Mouse (Mus musculus): ENCODE data around the gene Xxylt1. TPM values are rescaled to one million over a fixed set of nuclear protein-coding genes. Genes with fewer than 3 reads are reported as not detected.

Gene Xxylt1
- polyA plus RNA-seq, 1 experiment from 2014 or later = 14.3 TPM

GRCm38 (mm10) chr16:30932791-30933190 is 148.4 kb downstream of the Xxylt1 start:
- Histone ChIP-seq H3K27me3 (replicated peaks; ENCODE audit: control insufficient read depth, insufficient read depth, low read length) (no peaks in the 10 kb centered on the region), H3K27ac (ENCODE audit: low read depth, low read length) (no peak overlapping the region), H3K9me3 (ENCODE audit: control insufficient read depth) (no peaks in the 10 kb centered on the region), H3K4me3 (ENCODE audit: low read depth, low read length) (no peak overlapping the region), H3K4me2 (replicated peaks; ENCODE audit: low read depth) (no peak overlapping the region), H3K4me1 (replicated peaks; ENCODE audit: control insufficient read depth, insufficient read depth, low read length) (no peaks in the 10 kb centered on the region; the same call in 1 of the 2 replicates), H3K9ac (ENCODE audit: low read depth, low read length) (no peak overlapping the region), H3K36me3 (ENCODE audit: control insufficient read depth, insufficient read depth) (no peaks in the 10 kb centered on the region)
- WGBS = 66% methylated on average over 4 of the region's 4 CpGs
- no peak for ATAC-seq
- no peak for TF ChIP-seq CTCF (IDR thresholded peaks at IDR 0.05; ENCODE audit: low read depth)

- Histone ChIP-seq H3K27ac (ENCODE audit: low read depth, low read length) (no peak overlapping the region), H3K27me3 (replicated peaks; ENCODE audit: control insufficient read depth, insufficient read depth, low read length) (no peaks in the 10 kb centered on the region), H3K36me3 (ENCODE audit: control insufficient read depth, insufficient read depth) (no peaks in the 10 kb centered on the region), H3K4me1 (replicated peaks; ENCODE audit: control insufficient read depth, insufficient read depth, low read length) (no peaks in the 10 kb centered on the region; the same call in 1 of the 2 replicates), H3K9me3 (ENCODE audit: control insufficient read depth) (no peaks in the 10 kb centered on the region), H3K9ac (ENCODE audit: low read depth, low read length) (no peak overlapping the region), H3K4me3 (ENCODE audit: low read depth, low read length) (no peak overlapping the region), H3K4me2 (replicated peaks; ENCODE audit: low read depth) (no peak overlapping the region)
- TF ChIP-seq CTCF (IDR thresholded peaks at IDR 0.05; ENCODE audit: low read depth) = no peak
- WGBS = 86% methylated on average over 5 of the region's 5 CpGs
- ATAC-seq = no peak
Observed at GRCm38 (mm10) chr16:30932196-30932595, 149.0 kb downstream of the Xxylt1 start.

- H3K36me3 ChIP-seq (ENCODE audit: control insufficient read depth, insufficient read depth) = no peaks in the 10 kb centered on the region
- no peaks in the 10 kb centered on the region for H3K27me3 ChIP-seq (replicated peaks; ENCODE audit: control insufficient read depth, insufficient read depth, low read length)
- H3K27ac ChIP-seq (ENCODE audit: low read depth, low read length) = no peak overlapping the region
- no peak overlapping the region for H3K4me2 ChIP-seq (replicated peaks; ENCODE audit: low read depth)
- no peaks in the 10 kb centered on the region for H3K4me1 ChIP-seq (replicated peaks; ENCODE audit: control insufficient read depth, insufficient read depth, low read length)
- WGBS = 94% methylated on average over 3 of the region's 3 CpGs
- no peak for TF ChIP-seq CTCF (IDR thresholded peaks at IDR 0.05; ENCODE audit: low read depth)
- no peaks in the 10 kb centered on the region for H3K9me3 ChIP-seq (ENCODE audit: control insufficient read depth)
- no peak overlapping the region for H3K4me3 ChIP-seq (ENCODE audit: low read depth, low read length)
- no peak overlapping the region for H3K9ac ChIP-seq (ENCODE audit: low read depth, low read length)
- ATAC-seq = no peak
Observed at GRCm38 (mm10) chr16:30929165-30929564, 152.1 kb downstream of the Xxylt1 start.

DNA sequence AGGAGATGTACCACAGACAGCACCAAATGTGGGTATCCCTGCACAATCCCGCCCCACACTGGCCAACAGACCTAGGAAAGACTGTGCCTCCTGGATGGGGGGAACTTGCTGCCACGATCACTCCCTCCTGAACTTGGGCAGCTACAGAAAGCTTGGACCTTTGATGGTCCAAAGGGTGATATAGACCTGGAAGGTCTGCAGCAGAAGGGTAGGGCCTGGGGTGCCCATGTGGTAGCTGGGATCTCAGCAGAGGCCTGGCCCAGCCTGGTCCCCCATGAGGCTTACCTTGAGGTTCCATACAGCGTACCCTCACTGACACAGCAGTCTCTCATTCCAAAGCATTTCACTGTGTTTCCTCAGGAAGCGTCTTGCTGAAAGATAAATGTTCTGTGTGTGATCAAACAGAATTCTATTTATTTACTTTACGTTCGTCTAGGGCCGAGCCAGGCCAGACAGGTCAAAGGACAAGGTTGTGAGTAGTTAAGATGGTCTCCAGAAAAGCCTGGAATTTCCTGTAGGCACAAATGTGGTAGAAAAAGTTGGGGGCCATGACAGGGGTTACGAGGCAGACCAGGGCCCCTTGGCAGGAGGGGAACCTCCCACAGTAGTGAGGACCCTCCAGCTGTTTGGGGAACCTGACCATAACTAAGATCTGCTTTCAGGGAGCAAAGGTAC is 153.0 kb downstream of the Xxylt1 start:
- H3K4me1 ChIP-seq (replicated peaks; ENCODE audit: control insufficient read depth, insufficient read depth, low read length) = no peaks in the 10 kb centered on the region
- 53% methylated on average over 8 of the region's 8 CpGs for WGBS
- no peak overlapping the region for H3K4me3 ChIP-seq (ENCODE audit: low read depth, low read length)
- no peak for ATAC-seq
- no peak overlapping the region for H3K9ac ChIP-seq (ENCODE audit: low read depth, low read length)
- H3K4me2 ChIP-seq (replicated peaks; ENCODE audit: low read depth) = no peak overlapping the region
- no peaks in the 10 kb centered on the region for H3K36me3 ChIP-seq (ENCODE audit: control insufficient read depth, insufficient read depth)
- no peaks in the 10 kb centered on the region for H3K27me3 ChIP-seq (replicated peaks; ENCODE audit: control insufficient read depth, insufficient read depth, low read length)
- TF ChIP-seq CTCF (IDR thresholded peaks at IDR 0.05; ENCODE audit: low read depth) = no peak
- no peaks in the 10 kb centered on the region for H3K9me3 ChIP-seq (ENCODE audit: control insufficient read depth)
- no peak overlapping the region for H3K27ac ChIP-seq (ENCODE audit: low read depth, low read length)

DNA sequence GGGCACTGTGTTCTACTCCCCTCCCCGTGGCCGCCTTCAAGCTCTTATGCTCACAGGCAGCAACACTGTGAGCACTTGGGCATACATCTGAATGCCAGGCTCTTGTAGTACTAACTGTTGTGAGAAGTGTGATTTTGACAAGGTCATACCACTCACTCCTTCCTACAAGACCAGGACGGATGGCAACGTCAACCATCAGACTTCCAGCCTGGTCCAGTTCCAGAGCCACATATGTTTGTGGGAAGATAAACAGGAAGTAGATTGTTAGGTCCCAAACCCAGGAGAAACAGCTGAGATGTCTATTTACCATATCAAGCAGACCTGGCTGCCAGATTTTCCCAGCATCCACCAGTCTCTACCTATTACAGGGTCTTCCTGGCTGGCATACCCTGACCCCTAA is 155.7 kb downstream of the Xxylt1 start:
- Histone ChIP-seq H3K9ac (ENCODE audit: low read depth, low read length) (no peak overlapping the region), H3K36me3 (ENCODE audit: control insufficient read depth, insufficient read depth) (no peaks in the 10 kb centered on the region), H3K27me3 (replicated peaks; ENCODE audit: control insufficient read depth, insufficient read depth, low read length) (no peaks in the 10 kb centered on the region), H3K4me2 (replicated peaks; ENCODE audit: low read depth) (no peak overlapping the region), H3K9me3 (ENCODE audit: control insufficient read depth) (no peaks in the 10 kb centered on the region), H3K4me3 (ENCODE audit: low read depth, low read length) (no peak overlapping the region), H3K27ac (ENCODE audit: low read depth, low read length) (no peak overlapping the region), H3K4me1 (replicated peaks; ENCODE audit: control insufficient read depth, insufficient read depth, low read length) (no peaks in the 10 kb centered on the region)
- TF ChIP-seq CTCF (IDR thresholded peaks at IDR 0.05; ENCODE audit: low read depth) = no peak
- WGBS = 69% methylated on average over 4 of the region's 4 CpGs
- ATAC-seq = no peak

GRCm38 (mm10) chr16:30923899-30924298 is 157.3 kb downstream of the Xxylt1 start:
- no peak for TF ChIP-seq CTCF (IDR thresholded peaks at IDR 0.05; ENCODE audit: low read depth)
- Histone ChIP-seq H3K36me3 (ENCODE audit: control insufficient read depth, insufficient read depth) (no peaks in the 10 kb centered on the region), H3K4me2 (replicated peaks; ENCODE audit: low read depth) (no peak overlapping the region), H3K4me3 (ENCODE audit: low read depth, low read length) (no peak overlapping the region), H3K4me1 (replicated peaks; ENCODE audit: control insufficient read depth, insufficient read depth, low read length) (no peaks in the 10 kb centered on the region), H3K27me3 (replicated peaks; ENCODE audit: control insufficient read depth, insufficient read depth, low read length) (no peaks in the 10 kb centered on the region), H3K27ac (ENCODE audit: low read depth, low read length) (no peak overlapping the region), H3K9ac (ENCODE audit: low read depth, low read length) (no peak overlapping the region), H3K9me3 (ENCODE audit: control insufficient read depth) (0 out of 2 replicates have a peak, but pooled peaks cover 4% of the 10 kb centered on the region)
- WGBS = 83% methylated on average over 7 of the region's 7 CpGs
- no peak for ATAC-seq

All from intestine, postnatal 0 days (tissue).